Mouse (Mus musculus) ES-E14 (cell line): ENCODE data around the gene Agk.
A peak's percentile ranks its signal among the peaks of the same experiment; 100 is the strongest.

Experiments used
- CHD2 ChIP-seq: IDR thresholded peaks from 2 replicates; pipeline ENCODE4 v1.6.1; 2014; ENCODE audit warnings: mild to moderate bottlenecking, low read depth, low read length, inconsistent platforms
- HCFC1 ChIP-seq: IDR thresholded peaks from 2 replicates; pipeline ENCODE4 v1.6.1; 2012; ENCODE audit warnings: low read length, inconsistent platforms, borderline replicate concordance; ENCODE audit not compliant: insufficient read depth
- MAFK ChIP-seq: IDR thresholded peaks from 2 replicates; pipeline ENCODE4 v1.6.1; 2014; ENCODE audit warnings: mild to moderate bottlenecking, low read depth, low read length, inconsistent platforms; ENCODE audit not compliant: insufficient read depth
- ZC3H11A ChIP-seq: IDR thresholded peaks from 2 replicates; pipeline ENCODE4 v1.6.1; 2012; ENCODE audit warnings: low read depth, mild to moderate bottlenecking, inconsistent platforms, low read length, borderline replicate concordance
- ZNF384 ChIP-seq: IDR thresholded peaks from 2 replicates; pipeline ENCODE4 v1.6.1; 2012; ENCODE audit warnings: low read depth, low read length, inconsistent platforms

DNA sequence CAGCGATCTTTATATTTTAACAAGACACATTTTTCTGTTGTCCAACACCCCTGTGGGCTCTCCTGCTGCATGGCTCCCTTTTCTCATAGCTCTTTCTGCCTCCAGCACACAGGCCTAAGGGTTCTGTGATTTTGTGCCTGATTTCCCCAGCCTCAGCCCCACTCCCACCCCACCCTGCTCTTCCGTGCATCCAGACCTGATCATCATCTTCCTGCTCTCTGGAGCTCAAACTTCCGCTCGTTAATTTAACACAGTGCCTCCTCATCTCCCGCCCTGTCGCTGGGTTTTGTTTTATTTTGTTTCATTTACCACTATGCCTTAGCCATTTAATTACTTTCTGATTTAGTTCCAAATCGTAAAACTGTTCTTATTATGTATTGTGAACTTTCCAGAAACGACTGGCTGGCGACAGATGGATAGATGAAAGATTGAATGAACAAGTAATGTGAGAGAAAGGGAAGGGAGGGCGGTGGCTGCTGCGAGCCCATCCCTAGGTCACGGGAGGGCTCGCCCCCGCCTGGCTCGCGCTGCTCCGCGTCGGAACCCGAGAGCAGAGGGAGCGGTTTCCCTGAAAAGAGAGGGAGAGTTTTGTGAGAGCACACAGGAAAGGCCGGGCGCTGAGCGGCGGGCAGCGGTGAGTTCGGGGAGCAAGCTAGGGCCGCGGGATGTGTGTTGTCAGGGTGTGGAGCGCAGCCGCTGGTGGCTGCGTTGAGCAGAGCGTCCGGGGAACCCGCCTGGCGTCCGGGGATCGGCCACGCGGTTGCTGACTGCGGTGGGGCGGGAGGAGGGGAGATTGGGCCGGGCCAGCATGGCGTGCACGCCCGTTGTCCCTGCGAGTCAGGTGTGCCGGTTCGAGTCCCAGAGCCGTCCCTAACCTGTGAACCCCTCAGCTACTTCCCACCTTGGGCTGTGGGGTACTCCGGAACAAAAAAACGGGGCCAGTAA, at the start of gene Agk:
- no peak for TF ChIP-seq MAFK
- peak; percentile 78; the same call in 1 of the 2 replicates for TF ChIP-seq HCFC1
- peak; percentile 15; the same call in 1 of the 2 replicates for TF ChIP-seq CHD2
- TF ChIP-seq ZNF384: no peak
- 0 out of 2 replicates have a peak, but pooled peaks have one; percentile 15 for TF ChIP-seq ZC3H11A
